Mouse (Mus musculus) lung, adult 2 months (tissue): ENCODE data around the gene Lrpap1. TPM values are rescaled to one million over a fixed set of nuclear protein-coding genes. Genes with fewer than 3 reads are reported as not detected.

Experiments
- DNase-seq: peaks from one replicate; pipeline ENCODE4 v3.0.0; 2022
- H3K4me1 ChIP-seq: fragments of 200-500 bp; 2 replicates; pipeline ENCODE4 v1.6.1; 2011; ENCODE audit warnings: low read length; ENCODE audit not compliant: control insufficient read depth, insufficient read depth
- H3K4me3 ChIP-seq: fragments of 200-500 bp; replicated peaks from 2 replicates; pipeline ENCODE3; 2011; ENCODE audit warnings: low read depth, mild to moderate bottlenecking, control low read depth, low read length; ENCODE audit errors: extremely low read depth
- CTCF ChIP-seq: fragments of 200-500 bp; IDR thresholded peaks from 2 replicates; pipeline ENCODE4 v1.5.1; 2011; ENCODE audit warnings: mild to moderate bottlenecking, low read length, control low read depth; ENCODE audit not compliant: insufficient read depth
- POLR2A ChIP-seq: fragments of 200-500 bp; IDR thresholded peaks from 2 replicates; pipeline ENCODE4 v1.6.1; 2011; ENCODE audit warnings: low read depth, mild to moderate bottlenecking, control low read depth, low read length, borderline replicate concordance; ENCODE audit errors: extremely low read depth
- WGBS: fragments of 180-500 bp; shearing (Covaris S2); methylation state at CpG from one replicate; pipeline ENCODE4 v1.1.7; 2018; 5-methylcytosine and 5-hydroxymethylcytosine counted together
- polyA plus RNA-seq: library from polyadenylated mRNA; depleted of rRNA; stranded (reverse); fragments of >200 nt; gene quantifications from 2 replicates; pipeline ENCODE4 v1.2.3, GENCODE M21; 2012; rRNA removed

The Lrpap1 gene
- polyA plus RNA-seq, 1 experiment = 59.7 TPM

- DNase-seq = no peak
- Histone ChIP-seq H3K4me3 (no peak overlapping the region), H3K4me1 (0 out of 2 replicates have a peak, but pooled peaks cover 2% of the 10 kb centered on the region)
- 53% methylated on average over 3 of the region's 3 CpGs for WGBS
- no peak for TF ChIP-seq CTCF
These were observed 45.5 kb downstream of the Lrpap1 start for GRCm38 (mm10) chr5:35060098-35060497.

- 54% methylated on average over 1 of the region's 1 CpGs for WGBS
- H3K4me3 ChIP-seq = no peak overlapping the region
- 0 out of 2 replicates have a peak, but pooled peaks cover 2% of the 10 kb centered on the region for H3K4me1 ChIP-seq
- DNase-seq = no peak
- no peak for TF ChIP-seq CTCF
- TF ChIP-seq POLR2A = no peak
These were observed 47.4 kb downstream of the Lrpap1 start for GRCm38 (mm10) chr5:35058216-35058615.

GRCm38 (mm10) chr5:35057582-35057981, 48.0 kb downstream of the Lrpap1 start:
- H3K4me3 ChIP-seq = no peak overlapping the region
- 16% methylated on average over 4 of the region's 4 CpGs for WGBS

GRCm38 (mm10) chr5:35056604-35057432, 48.7 kb downstream of the Lrpap1 start, which contains the start of gene Dok7:
TSS of gene Dok7 (plus strand) at chr5:35056766.
- WGBS = under 1% methylated on average over 72 of the region's 74 CpGs
- Histone ChIP-seq H3K4me3 (peak within 1 kb of the TSS; percentile 49), H3K4me1 (0 out of 2 replicates have a peak, but pooled peaks cover 2% of the 10 kb centered on the region)
- TF ChIP-seq POLR2A (no peak), CTCF (no peak)
- DNase-seq = peak; percentile 32

More at GRCm38 (mm10) chr5:35057582-35057981, 48.0 kb downstream of the Lrpap1 start:
- no peak for TF ChIP-seq POLR2A
- no peak for TF ChIP-seq CTCF
- no peak for DNase-seq
- H3K4me1 ChIP-seq = 0 out of 2 replicates have a peak, but pooled peaks cover 2% of the 10 kb centered on the region

- TF ChIP-seq POLR2A = no peak
- TF ChIP-seq CTCF = no peak
- Histone ChIP-seq H3K4me1 (0 out of 2 replicates have a peak, but pooled peaks cover 2% of the 10 kb centered on the region), H3K4me3 (no peak overlapping the region)
- WGBS = 33% methylated on average over 12 of the region's 12 CpGs
- DNase-seq = peak; percentile 39
These were observed 50.5 kb downstream of the Lrpap1 start for GRCm38 (mm10) chr5:35055076-35055475.

GRCm38 (mm10) chr5:35054628-35055027, 50.9 kb downstream of the Lrpap1 start:
- TF ChIP-seq POLR2A = no peak
- no peak for TF ChIP-seq CTCF
- WGBS = 77% methylated on average over 3 of the region's 3 CpGs
- Histone ChIP-seq H3K4me3 (no peak overlapping the region), H3K4me1 (0 out of 2 replicates have a peak, but pooled peaks cover 2% of the 10 kb centered on the region)
- DNase-seq = no peak

- Histone ChIP-seq H3K4me1 (0 out of 2 replicates have a peak, but pooled peaks cover 2% of the 10 kb centered on the region), H3K4me3 (no peak overlapping the region)
- no peak for DNase-seq
- 64% methylated on average over 5 of the region's 5 CpGs for WGBS
- TF ChIP-seq CTCF = peak; percentile 16; the same call in 1 of the 2 replicates
- TF ChIP-seq POLR2A = no peak
These were observed 55.0 kb downstream of the Lrpap1 start for GRCm38 (mm10) chr5:35050541-35050940.

- TF ChIP-seq CTCF = peak; percentile 75
- TF ChIP-seq POLR2A = no peak
- peak; percentile 52 for DNase-seq
- no peak overlapping the region for H3K4me3 ChIP-seq
- peaks cover 3% of the 10 kb centered on the region; the same call in 1 of the 2 replicates for H3K4me1 ChIP-seq
- WGBS = 4% methylated on average over 1 of the region's 1 CpGs
These were observed 62.5 kb downstream of the Lrpap1 start for GRCm38 (mm10) chr5:35043110-35043451.

- no peak for TF ChIP-seq CTCF
- TF ChIP-seq POLR2A = no peak
- 55% methylated on average over 10 of the region's 10 CpGs for WGBS
- no peak overlapping the region for H3K4me3 ChIP-seq
- no peak for DNase-seq
- peaks cover 3% of the 10 kb centered on the region; the same call in 1 of the 2 replicates for H3K4me1 ChIP-seq
These were observed 63.0 kb downstream of the Lrpap1 start for GRCm38 (mm10) chr5:35042431-35043109.

Other genes starting within 250 kb of the Lrpap1 start
- gene Msantd1, start 197.8 kb downstream of the Lrpap1 start, polyA plus RNA-seq = 3.1 and 3.7 TPM in 2 replicates
- 125 and 161 TPM in 2 replicates for gene Rgs12, start 156.3 kb downstream of the Lrpap1 start, polyA plus RNA-seq
- gene Hgfac, start 64.3 kb downstream of the Lrpap1 start, polyA plus RNA-seq = 12.9 and 19.5 TPM in 2 replicates
- 1.9 and 2.3 TPM in 2 replicates for gene Dok7, start 49.0 kb downstream of the Lrpap1 start, polyA plus RNA-seq
- gene Adra2c, start 172.6 kb upstream of the Lrpap1 start, polyA plus RNA-seq = 0.07 and 0.14 TPM in 2 replicates